Mouse (Mus musculus): ENCODE measurements around the gene Tle1.

- TF ChIP-seq POLR2A (IDR thresholded peaks at IDR 0.05; ENCODE audit: low read depth, low read length) (no peak), CTCF (IDR thresholded peaks at IDR 0.05; ENCODE audit: extremely low read depth, insufficient read length, insufficient replicate concordance, low read depth, low read length) (no peak)
These were observed 837 bp upstream of the Tle1 start for GRCm38 (mm10) chr4:72201521-72201991.

All from small intestine, adult 2 months (tissue).